Mouse (Mus musculus): ENCODE measurements around the gene Slc7a5.

The Slc7a5 gene

GRCm38 (mm10) chr8:121842064-121842955, 65.2 kb downstream of the Slc7a5 start:
- in situ Hi-C loops (cut with MboI; ENCODE audit: unreplicated experiment in 2 of 2), result loop anchor here (10.0 to 25.0 kb wide), 4 partner anchors 148 to 1180 kb away; partner anchors contain the start of genes Cox4i1 (in 1 of the 2), Emc8 (in 1 of the 2), Fbxo31 (in 1 of the 2) and Gm27021 (in 1 of the 2)

GRCm38 (mm10) chr8:121841242-121841641, 66.3 kb downstream of the Slc7a5 start:
- in situ Hi-C loops (cut with MboI; ENCODE audit: unreplicated experiment in 2 of 2), result loop anchor here (10.0 to 25.0 kb wide), 4 partner anchors 146 to 1179 kb away; partner anchors contain the start of genes Cox4i1 (in 1 of the 2), Emc8 (in 1 of the 2), Fbxo31 (in 1 of the 2) and Gm27021 (in 1 of the 2)

- in situ Hi-C loops (cut with MboI; ENCODE audit: unreplicated experiment in 2 of 2), result loop anchor here (5.0 to 25.0 kb wide), 4 partner anchors 80 to 1170 kb away; partner anchors contain the start of genes Cox4i1 (in 1 of the 2), Emc8 (in 1 of the 2), Fbxo31 (in 1 of the 2) and Gm27021 (in 1 of the 2)
These were observed 75.0 kb downstream of the Slc7a5 start for GRCm38 (mm10) chr8:121832503-121832902.

GRCm38 (mm10) chr8:121832061-121832460, 75.4 kb downstream of the Slc7a5 start:
- in situ Hi-C loops (cut with MboI; ENCODE audit: unreplicated experiment in 2 of 2), result loop anchor here (5.0 to 25.0 kb wide), 4 partner anchors 80 to 1170 kb away; partner anchors contain the start of genes Cox4i1 (in 1 of the 2), Emc8 (in 1 of the 2), Fbxo31 (in 1 of the 2) and Gm27021 (in 1 of the 2)
